Mouse (Mus musculus): ENCODE data around the gene Haus3.

DNA sequence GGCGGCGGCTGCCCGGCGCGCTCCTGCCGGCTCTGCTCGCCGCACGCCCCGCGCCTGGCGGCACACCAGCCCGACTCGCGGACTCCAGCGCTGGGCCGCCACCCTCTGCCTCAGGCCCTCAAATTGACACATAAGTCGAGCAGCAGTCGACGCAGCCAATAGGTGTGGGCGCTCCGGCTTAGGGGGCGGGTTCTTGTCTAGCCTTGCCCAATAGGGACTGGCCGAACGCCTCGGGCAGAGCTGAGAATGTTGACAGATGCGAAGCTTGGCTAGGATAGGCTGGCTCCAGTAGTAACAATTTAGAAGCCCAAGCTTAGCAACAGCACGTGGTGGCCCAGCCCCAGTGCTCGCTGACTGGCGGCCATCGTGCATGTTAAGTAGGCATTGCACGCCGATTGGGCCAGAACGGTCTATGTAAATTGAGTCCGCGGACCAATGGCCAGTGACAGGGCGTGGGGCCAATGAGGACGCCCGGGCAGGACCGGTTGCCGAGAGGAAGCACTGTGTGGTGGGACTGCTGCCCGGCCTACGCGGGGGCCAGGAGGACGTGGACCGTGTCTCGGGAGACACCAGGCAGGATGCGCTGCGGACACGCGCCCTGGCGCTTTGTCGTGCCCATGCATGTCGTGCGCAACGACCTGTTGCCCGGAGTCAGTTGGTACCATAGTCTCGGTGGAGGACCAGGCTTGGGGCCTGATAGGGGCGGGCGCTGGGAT is 18.4 kb upstream of the Haus3 start, which contains the start of gene Mxd4:
- TF ChIP-seq CTCF (IDR thresholded peaks at IDR 0.05; ENCODE audit: extremely low read depth, insufficient read length, insufficient replicate concordance, low read depth, low read length) (no peak), POLR2A (IDR thresholded peaks at IDR 0.05; ENCODE audit: low read depth, low read length) (peak; percentile 79)

Measured in small intestine, adult 2 months (tissue).